Mouse (Mus musculus): ENCODE measurements at regions not wholly inside any gene's neighbourhood (a gene's known extent, or its start where the extent isn't known, plus 50 kb on each side); places are given as distances from the start of the nearest gene placed in this dataset.
A peak's percentile ranks its signal among the peaks of the same experiment; 100 is the strongest.
"Not testable (repeated sequence)": the region's sequence is repeated elsewhere in the genome, so short reads cannot be mapped to it uniquely, and the experiment has no call there.

GRCm38 (mm10) chr5:79131443-79132308 lies 1723.8 kb upstream of the Igfbp7 start:
- DNase-seq (ENCODE audit: low spot score in 2 of 2) = no peak

DNA sequence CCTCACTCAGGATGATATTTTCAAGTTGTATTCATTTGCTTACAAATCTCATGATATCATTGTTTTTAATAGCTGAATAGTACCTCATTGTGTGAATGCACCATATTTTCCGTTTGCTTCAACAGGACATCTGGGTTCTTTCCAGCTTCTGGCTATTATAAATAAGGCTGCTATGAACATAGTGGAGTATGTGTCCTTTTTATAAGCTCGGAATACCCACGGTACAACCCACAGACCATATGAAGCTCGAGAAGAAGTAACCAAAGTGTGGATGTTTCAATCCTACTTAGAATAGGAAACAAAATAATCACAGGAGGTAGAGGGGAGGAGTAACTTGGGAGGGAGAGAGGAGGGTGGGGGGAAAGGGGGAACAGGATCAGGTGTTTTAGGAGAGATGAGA lies 1675.3 kb upstream of the Igfbp7 start:
- peak; percentile 3 to 7 for DNase-seq (ENCODE audit: low spot score in 2 of 2)

- not testable (repeated sequence) for DNase-seq (ENCODE audit: low spot score in 2 of 2)
Observed at GRCm38 (mm10) chr5:79059805-79060204, 1652.0 kb upstream of the Igfbp7 start.

Data from right cerebral cortex, adult 2 months (tissue).